Mouse (Mus musculus) CH12.LX (cell line): ENCODE measurements at regions not wholly inside any gene's neighbourhood (a gene's known extent, or its start where the extent isn't known, plus 50 kb on each side); places are given as distances from the start of the nearest gene placed in this dataset.

Experiments used
- DNase-seq: peaks from one replicate; pipeline ENCODE4 v3.0.0-alpha.2; 2013; ENCODE audit errors: extremely low read depth
- H3K27ac ChIP-seq: 2 replicates; pipeline ENCODE4 v1.5.1; 2012; ENCODE audit warnings: low read depth, mild to moderate bottlenecking, control low read depth, moderate library complexity; ENCODE audit not compliant: insufficient read depth
- H3K27me3 ChIP-seq: replicated peaks from 2 replicates; pipeline ENCODE3; 2012; ENCODE audit warnings: inconsistent platforms
- H3K36me3 ChIP-seq, 2 experiments: replicated peaks in 1 of 2; 2 replicates each; pipeline versions ENCODE3 to v1.6.1; 2012; ENCODE audit warnings: inconsistent platforms in 1 of 2, low read length in 1 of 2, mild to moderate bottlenecking in 1 of 2, mixed read lengths in 1 of 2, moderate library complexity in 1 of 2; ENCODE audit not compliant: control insufficient read depth in 1 of 2, insufficient read depth in 1 of 2
- H3K4me1 ChIP-seq, 2 experiments: 2 replicates each; pipeline ENCODE4 v1.6.1; 2012; ENCODE audit warnings: inconsistent platforms in 1 of 2, moderate library complexity in 1 of 2; ENCODE audit not compliant: insufficient read depth in 2 of 2, control insufficient read depth in 1 of 2
- H3K4me2 ChIP-seq: 2 replicates; pipeline ENCODE4 v1.6.1; 2012; ENCODE audit warnings: low read depth, mild to moderate bottlenecking, control low read depth; ENCODE audit not compliant: poor library complexity, insufficient read depth, severe bottlenecking
- H3K4me3 ChIP-seq, 3 experiments: fragments of 150-350 bp in 1 of 3; sonication (generic) in 1 of 3; replicated peaks in 1 of 3; 2 replicates each; pipeline versions ENCODE3 to v1.5.1; 2011 to 2012; ENCODE audit warnings: low read depth in 2 of 3, low read length in 2 of 3, mild to moderate bottlenecking in 2 of 3, moderate library complexity in 2 of 3, control low read depth in 1 of 3, improper control_type of control experiment in 1 of 3, inconsistent platforms in 1 of 3, mixed read lengths in 1 of 3; ENCODE audit not compliant: poor library complexity in 1 of 3
- H3K79me2 ChIP-seq: replicated peaks from 2 replicates; pipeline ENCODE4 v1.6.1; 2012; ENCODE audit warnings: mild to moderate bottlenecking, moderate library complexity; ENCODE audit not compliant: control insufficient read depth, poor library complexity, insufficient read depth, severe bottlenecking; ENCODE audit errors: extremely low read depth
- H3K9ac ChIP-seq: 2 replicates; pipeline ENCODE4 v1.6.1; 2012; ENCODE audit warnings: low read depth, mild to moderate bottlenecking, control low read depth, moderate library complexity; ENCODE audit not compliant: insufficient read depth
- H3K9me3 ChIP-seq: replicated peaks from 2 replicates; pipeline ENCODE3; 2012; ENCODE audit warnings: low read length, inconsistent platforms, mixed read lengths
- BHLHE40 ChIP-seq: IDR thresholded peaks from 2 replicates; pipeline ENCODE4 v1.6.1; 2011; ENCODE audit warnings: mild to moderate bottlenecking, low read depth, low read length, improper control_type of control experiment
- CHD1 ChIP-seq: IDR thresholded peaks from 2 replicates; pipeline ENCODE4 v1.6.1; 2012; ENCODE audit warnings: low read depth, low read length, improper control_type of control experiment, inconsistent platforms
- CHD2 ChIP-seq: IDR thresholded peaks from 2 replicates; pipeline ENCODE4 v1.6.1; 2011; ENCODE audit warnings: low read length, improper control_type of control experiment
- EP300 ChIP-seq: IDR thresholded peaks from 2 replicates; pipeline ENCODE4 v1.6.1; 2011; ENCODE audit warnings: low read length, improper control_type of control experiment
- ETS1 ChIP-seq: conservative IDR thresholded peaks from 2 replicates; pipeline ENCODE4 v1.6.1; 2012; ENCODE audit warnings: low read depth, mild to moderate bottlenecking, inconsistent platforms, low read length, improper control_type of control experiment, moderate library complexity
- HCFC1 ChIP-seq: IDR thresholded peaks from 2 replicates; pipeline ENCODE4 v1.6.1; 2012; ENCODE audit warnings: low read depth, mild to moderate bottlenecking, inconsistent platforms, low read length, improper control_type of control experiment
- JUN ChIP-seq: IDR thresholded peaks from 2 replicates; pipeline ENCODE4 v1.6.1; 2011; ENCODE audit warnings: low read depth, mild to moderate bottlenecking, low read length, improper control_type of control experiment, moderate library complexity; ENCODE audit not compliant: insufficient read depth
- JUND ChIP-seq: conservative IDR thresholded peaks from 2 replicates; pipeline ENCODE4 v1.6.1; 2011; ENCODE audit warnings: low read depth, low read length, improper control_type of control experiment
- MAX ChIP-seq: IDR thresholded peaks from 2 replicates; pipeline ENCODE4 v1.6.1; 2011; ENCODE audit warnings: low read length, improper control_type of control experiment
- MEF2A ChIP-seq: IDR thresholded peaks from 2 replicates; pipeline ENCODE4 v1.6.1; 2014; ENCODE audit warnings: low read depth, mild to moderate bottlenecking, inconsistent platforms, low read length, improper control_type of control experiment, borderline replicate concordance
- MXI1 ChIP-seq: IDR thresholded peaks from 2 replicates; pipeline ENCODE4 v1.6.1; 2011; ENCODE audit warnings: mild to moderate bottlenecking, low read depth, low read length, improper control_type of control experiment
- NELFE ChIP-seq: IDR thresholded peaks from 2 replicates; pipeline ENCODE4 v1.6.1; 2011; ENCODE audit warnings: low read depth, low read length, improper control_type of control experiment
- NRF1 ChIP-seq: IDR thresholded peaks from 2 replicates; pipeline ENCODE4 v1.6.1; 2014; ENCODE audit warnings: low read depth, mild to moderate bottlenecking, inconsistent platforms, low read length, improper control_type of control experiment, moderate library complexity
- POLR2A ChIP-seq: IDR thresholded peaks from 2 replicates; pipeline ENCODE4 v1.6.1; 2011; ENCODE audit warnings: low read depth, mild to moderate bottlenecking, improper control_type of control experiment, low read length
- POLR2AphosphoS2 ChIP-seq: IDR thresholded peaks from 2 replicates; pipeline ENCODE4 v1.6.1; 2011; ENCODE audit warnings: low read depth, low read length, improper control_type of control experiment
- SMC3 ChIP-seq: IDR thresholded peaks from 2 replicates; pipeline ENCODE4 v1.6.1; 2011; ENCODE audit warnings: low read depth, low read length, improper control_type of control experiment
- TBP ChIP-seq: conservative IDR thresholded peaks from 2 replicates; pipeline ENCODE4 v1.6.1; 2011; ENCODE audit warnings: low read depth, low read length, improper control_type of control experiment
- TCF12 ChIP-seq: IDR thresholded peaks from 2 replicates; pipeline ENCODE4 v1.6.1; 2014; ENCODE audit warnings: low read depth, mild to moderate bottlenecking, inconsistent platforms, low read length, improper control_type of control experiment
- UBTF ChIP-seq: IDR thresholded peaks from 2 replicates; pipeline ENCODE4 v1.6.1; 2012; ENCODE audit warnings: low read depth, mild to moderate bottlenecking, inconsistent platforms, low read length, improper control_type of control experiment, moderate library complexity
- USF1 ChIP-seq: IDR thresholded peaks from 2 replicates; pipeline ENCODE4 v1.6.1; 2014; ENCODE audit warnings: low read depth, mild to moderate bottlenecking, inconsistent platforms, low read length, improper control_type of control experiment
- USF2 ChIP-seq: conservative IDR thresholded peaks from 2 replicates; pipeline ENCODE4 v1.6.1; 2011; ENCODE audit warnings: low read depth, low read length, improper control_type of control experiment
- ZC3H11A ChIP-seq: IDR thresholded peaks from 2 replicates; pipeline ENCODE4 v1.6.1; 2012; ENCODE audit warnings: low read depth, mild to moderate bottlenecking, inconsistent platforms, low read length, improper control_type of control experiment
- ZNF384 ChIP-seq: IDR thresholded peaks from 2 replicates; pipeline ENCODE4 v1.6.1; 2012; ENCODE audit warnings: low read depth, low read length, improper control_type of control experiment, inconsistent platforms
- dilution Hi-C: fragments of 300-500 bp; cut with MboI; formaldehyde crosslinking; loops from 2 replicates; pipeline ENCODE4 v1.14.3; 2020; ENCODE audit warnings: low sequenced_read_pairs; ENCODE audit not compliant: extremely low pct_unique_long_range_greater_than_20kb, extremely low pct_ligation_motif_present
- in situ Hi-C: fragments of 300-500 bp; cut with MboI; formaldehyde crosslinking; loops from 3 replicates; pipeline ENCODE4 v1.14.3; 2019; ENCODE audit warnings: low sequenced_read_pairs, low pct_ligation_motif_present, low pct_unique_long_range_greater_than_20kb, mixed read lengths

GRCm38 (mm10) chr11:63369475-63369874 lies 240.7 kb downstream of the Pmp22 start:
- H3K27me3 ChIP-seq = no peaks in the 10 kb centered on the region
- H3K4me2 ChIP-seq = no peak overlapping the region
- in situ Hi-C loops (no loop called here), dilution Hi-C loops (no loop called here)
- no peak overlapping the region for H3K4me3 ChIP-seq
- H3K4me1 ChIP-seq = no peaks in the 10 kb centered on the region
- H3K9me3 ChIP-seq = no peaks in the 10 kb centered on the region
- H3K9ac ChIP-seq = no peak overlapping the region
- no peaks in the 10 kb centered on the region for H3K36me3 ChIP-seq
- no peaks in the 10 kb centered on the region for H3K79me2 ChIP-seq
- no peak overlapping the region for H3K27ac ChIP-seq
- TF ChIP-seq NRF1 (no peak), POLR2AphosphoS2 (no peak), POLR2A (no peak), EP300 (no peak), SMC3 (no peak), CHD2 (no peak), ETS1 (no peak), TCF12 (no peak), ZNF384 (no peak), ZC3H11A (no peak), USF1 (no peak), MEF2A (no peak)
- no peak for DNase-seq

GRCm38 (mm10) chr11:63376311-63376710 lies 247.5 kb downstream of the Pmp22 start:
- TF ChIP-seq MXI1 = no peak
- TF ChIP-seq BHLHE40 = no peak
- no peak for TF ChIP-seq NELFE
- no peak for TF ChIP-seq TCF12
- TF ChIP-seq CHD1 = no peak
- TF ChIP-seq MAX = no peak
- no peak for TF ChIP-seq JUN
- no peak for TF ChIP-seq CHD2
- TF ChIP-seq ZC3H11A = no peak
- TF ChIP-seq HCFC1 = no peak
- TF ChIP-seq USF1 = no peak
- no peak for TF ChIP-seq UBTF
- no peak for TF ChIP-seq POLR2AphosphoS2
- no peak for TF ChIP-seq TBP
- no peak for TF ChIP-seq JUND
- no peak for TF ChIP-seq SMC3
- no peak for TF ChIP-seq USF2
- dilution Hi-C loops = no loop called here
- no peak overlapping the region for H3K27ac ChIP-seq
- no peaks in the 10 kb centered on the region for H3K27me3 ChIP-seq
- DNase-seq = no peak
- no peak overlapping the region for H3K4me2 ChIP-seq
- in situ Hi-C loops = loop anchor here (25.0 kb wide), 1 partner anchor 1511 kb away; no protein-coding TSS in a partner anchor
- no peaks in the 10 kb centered on the region for H3K4me1 ChIP-seq
- no peaks in the 10 kb centered on the region for H3K9me3 ChIP-seq
- no peak overlapping the region for H3K4me3 ChIP-seq
- no peaks in the 10 kb centered on the region for H3K79me2 ChIP-seq
- H3K9ac ChIP-seq = no peak overlapping the region
- H3K36me3 ChIP-seq = no peaks in the 10 kb centered on the region
